Mouse (Mus musculus): ENCODE measurements at regions not wholly inside any gene's neighbourhood (a gene's known extent, or its start where the extent isn't known, plus 50 kb on each side); places are given as distances from the start of the nearest gene placed in this dataset.

GRCm38 (mm10) chr10:111558675-111559340, 52.7 kb downstream of the Phlda1 start:
- no peak for DNase-seq (ENCODE audit: extremely low read depth, insufficient read length, low spot score)

DNA sequence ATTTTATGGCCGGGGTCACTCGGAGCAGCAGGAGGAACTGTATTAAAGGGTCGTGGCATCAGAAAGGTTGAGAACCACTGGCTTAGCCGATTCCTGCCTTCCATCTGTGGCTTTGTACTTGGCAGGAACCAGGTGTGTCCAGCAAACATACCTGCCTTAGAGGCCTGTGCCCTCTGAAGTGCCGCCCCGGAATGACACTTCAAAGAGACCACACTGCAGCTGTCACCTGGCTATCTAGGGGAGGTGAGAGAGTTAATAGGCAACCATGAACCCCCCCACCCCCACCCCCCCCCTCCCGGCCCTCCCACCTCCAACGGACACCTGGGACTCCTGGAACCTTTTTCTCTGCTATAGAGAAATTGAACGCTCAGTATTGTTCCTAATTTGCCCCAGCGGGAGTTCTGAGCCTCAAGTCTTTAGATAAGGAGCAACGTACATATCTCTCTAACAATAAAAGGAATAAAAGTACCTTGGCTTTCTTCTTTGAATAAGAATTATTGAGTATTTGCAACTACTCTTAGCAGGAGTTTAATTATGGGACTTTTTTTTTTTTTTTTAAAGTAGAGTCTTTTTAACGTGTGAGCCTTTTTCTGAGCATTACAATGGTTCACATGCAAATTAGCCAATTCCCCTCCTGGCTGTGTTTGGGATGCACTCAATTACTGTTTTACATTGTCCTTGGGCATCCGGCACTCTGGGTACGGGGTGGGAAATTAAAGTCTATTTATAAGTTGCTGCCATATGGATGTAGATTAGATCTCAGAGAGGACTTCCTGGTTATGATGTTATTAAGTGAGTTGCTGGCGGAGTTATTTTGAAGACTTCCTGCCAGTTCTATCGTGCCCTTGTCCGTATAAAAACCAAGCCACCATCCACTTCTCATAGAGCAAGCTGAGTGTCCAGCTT, 53.5 kb downstream of the Phlda1 start:
- DNase-seq (ENCODE audit: extremely low read depth, insufficient read length, low spot score): no peak

DNA sequence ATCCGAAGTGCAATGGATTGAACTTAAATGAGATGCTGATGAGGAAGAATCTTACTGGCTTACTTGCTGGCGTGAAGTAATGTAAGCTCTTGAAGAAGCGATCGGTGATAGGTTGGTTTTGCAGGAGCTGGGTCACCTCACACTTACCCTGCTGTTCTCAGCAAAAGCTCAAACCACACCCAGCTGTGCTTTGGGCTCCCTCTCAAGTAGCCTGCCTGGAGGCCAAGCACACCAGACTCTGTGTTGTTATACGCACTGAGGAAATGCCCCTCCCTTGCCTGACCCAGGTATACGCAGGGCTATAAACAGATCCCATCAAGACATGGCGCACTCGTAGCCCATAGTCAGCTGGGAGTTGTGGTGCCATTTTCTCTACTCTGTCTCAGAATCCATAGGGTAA, 56.5 kb downstream of the Phlda1 start:
- DNase-seq (ENCODE audit: extremely low read depth, insufficient read length, low spot score): no peak

- peak; percentile 44 for DNase-seq (ENCODE audit: extremely low read depth, insufficient read length, low spot score)
Measured at GRCm38 (mm10) chr10:111566873-111567381, 60.8 kb downstream of the Phlda1 start.

DNA sequence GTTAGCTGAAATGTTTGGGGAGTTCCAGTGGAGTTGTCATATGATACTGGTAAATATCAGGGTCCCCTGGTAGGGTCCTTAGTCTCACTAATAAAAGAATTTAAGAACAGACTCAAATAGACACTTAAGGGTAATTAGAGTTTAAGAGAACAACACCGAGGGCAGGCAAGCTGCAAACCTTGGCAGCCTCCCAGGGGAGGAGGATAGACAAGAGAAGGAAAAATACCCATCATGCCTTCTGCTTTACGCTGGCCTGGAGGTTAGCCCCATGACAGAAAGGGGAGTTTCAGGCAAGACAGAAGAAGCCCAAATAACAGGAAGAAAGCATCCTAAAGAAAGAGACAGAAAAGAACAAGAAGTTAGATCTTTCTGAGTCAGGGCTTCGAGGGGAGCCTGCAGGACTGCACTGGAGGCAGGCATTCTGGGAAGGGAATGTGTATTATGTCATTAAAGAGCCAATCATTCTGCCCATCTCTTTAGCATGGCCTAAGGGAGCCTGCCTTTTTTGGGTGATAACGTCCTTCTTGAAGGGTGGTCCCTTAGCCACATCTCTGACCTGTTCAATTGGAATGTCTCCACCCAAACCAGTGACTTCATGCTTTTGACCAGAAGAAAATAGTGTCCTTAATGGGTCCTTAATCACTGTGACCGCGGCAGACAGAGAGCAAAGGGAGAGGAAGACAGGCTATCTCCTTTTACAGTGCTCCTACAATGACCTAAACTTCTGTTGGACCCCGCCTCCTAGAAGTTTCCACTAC, 64.6 kb downstream of the Phlda1 start:
- no peak for DNase-seq (ENCODE audit: extremely low read depth, insufficient read length, low spot score)

- DNase-seq (ENCODE audit: extremely low read depth, insufficient read length, low spot score): no peak
Measured at GRCm38 (mm10) chr10:111574231-111574630, 68.1 kb downstream of the Phlda1 start.

DNA sequence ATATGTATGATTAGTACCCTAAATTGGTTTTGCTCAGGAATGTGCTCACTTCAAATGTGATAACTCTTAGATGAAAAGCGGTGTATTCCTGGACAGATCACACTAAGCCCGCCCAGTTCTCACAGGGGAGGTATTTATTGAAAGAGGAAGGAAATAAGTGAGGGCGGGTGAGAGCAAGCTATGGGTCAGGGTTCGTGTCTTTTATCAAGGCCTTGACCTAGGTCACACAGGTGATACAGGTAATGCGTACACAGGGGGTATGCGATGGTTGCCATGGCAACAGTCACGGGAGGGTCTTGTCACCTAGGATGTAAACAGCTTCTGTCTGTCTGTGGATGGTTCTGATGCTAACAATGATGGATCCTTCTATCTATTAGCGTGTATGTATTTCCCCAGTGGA, 68.7 kb downstream of the Phlda1 start:
- DNase-seq (ENCODE audit: extremely low read depth, insufficient read length, low spot score): no peak

GRCm38 (mm10) chr10:111575256-111575655, 69.2 kb downstream of the Phlda1 start:
- no peak for DNase-seq (ENCODE audit: extremely low read depth, insufficient read length, low spot score)

DNA sequence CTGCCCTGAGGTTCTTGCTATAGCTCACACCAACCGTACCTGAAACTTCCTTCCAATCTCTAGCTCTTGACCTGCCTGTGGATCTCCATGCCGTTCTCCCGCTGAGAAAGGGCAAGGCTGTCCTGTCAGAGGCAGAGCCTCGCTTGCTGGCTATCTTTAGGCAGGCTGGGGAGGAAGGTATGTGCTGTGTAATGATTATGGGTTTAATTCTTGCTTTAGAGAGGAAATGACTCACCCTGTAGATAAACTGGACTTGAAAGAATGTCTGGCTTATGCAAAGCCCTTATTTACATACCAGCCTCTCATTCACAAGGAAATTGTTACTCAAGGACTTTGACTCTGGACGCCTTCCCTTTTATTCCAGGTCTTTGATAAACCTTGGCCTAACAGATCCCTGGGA, 69.8 kb downstream of the Phlda1 start:
- DNase-seq (ENCODE audit: extremely low read depth, insufficient read length, low spot score): peak; percentile 69

- no peak for DNase-seq (ENCODE audit: extremely low read depth, insufficient read length, low spot score)
Measured at GRCm38 (mm10) chr10:111576395-111577069, 70.4 kb downstream of the Phlda1 start.

DNA sequence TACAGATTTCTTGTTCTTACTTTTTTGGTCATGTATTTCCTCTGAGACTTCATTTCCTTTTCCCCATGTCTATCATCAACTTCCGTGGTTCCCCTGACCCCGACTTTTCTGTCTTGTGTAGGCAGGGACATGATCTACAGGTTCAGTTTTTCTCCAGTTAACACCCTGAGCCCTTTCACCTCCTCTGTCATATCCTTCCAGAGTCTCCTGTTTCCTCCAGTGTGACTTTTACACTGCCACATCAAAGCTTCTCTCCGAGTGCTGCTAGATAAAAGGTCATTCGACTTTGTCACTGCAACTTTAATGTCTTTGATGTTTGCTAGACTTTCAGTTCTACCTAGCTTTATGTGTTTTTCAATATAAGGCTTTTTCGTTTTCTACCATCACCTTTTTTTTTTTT, 72.5 kb downstream of the Phlda1 start:
- DNase-seq (ENCODE audit: extremely low read depth, insufficient read length, low spot score): no peak

GRCm38 (mm10) chr10:111579481-111579880, 73.4 kb downstream of the Phlda1 start:
- no peak for DNase-seq (ENCODE audit: extremely low read depth, insufficient read length, low spot score)

DNA sequence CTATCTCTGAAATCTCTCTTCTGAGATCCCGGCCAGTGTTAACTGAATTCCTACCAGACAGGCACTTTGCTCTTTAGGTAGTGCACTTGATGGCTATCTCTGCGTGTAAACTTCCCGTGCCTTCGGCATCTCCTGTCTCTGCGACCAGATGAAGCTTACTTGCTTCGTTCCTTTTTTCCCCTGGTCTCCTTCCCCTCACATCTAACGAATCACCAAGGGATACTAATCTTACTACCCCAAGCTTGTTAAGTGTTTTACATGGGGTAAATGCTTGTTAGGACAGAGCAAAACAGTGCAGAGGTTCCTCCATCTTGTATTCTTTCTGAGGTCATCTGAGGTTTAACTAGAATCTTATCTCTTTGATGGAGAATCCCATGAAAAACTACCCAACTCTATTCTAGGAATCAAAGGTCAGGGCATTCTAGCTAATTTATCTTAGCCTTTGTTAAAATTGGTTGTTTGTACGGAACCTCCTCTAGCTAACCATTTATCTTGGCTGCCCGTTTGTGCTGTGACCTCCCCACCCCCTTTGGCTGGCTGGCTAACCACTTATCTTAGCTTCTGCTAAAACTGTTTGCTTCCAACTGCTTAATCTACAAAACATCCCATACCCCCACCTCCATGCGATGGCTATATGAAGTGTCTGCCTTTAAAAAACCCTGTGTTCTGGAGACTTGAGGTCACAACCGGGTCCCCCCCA, 74.5 kb downstream of the Phlda1 start:
- no peak for DNase-seq (ENCODE audit: extremely low read depth, insufficient read length, low spot score)

DNA sequence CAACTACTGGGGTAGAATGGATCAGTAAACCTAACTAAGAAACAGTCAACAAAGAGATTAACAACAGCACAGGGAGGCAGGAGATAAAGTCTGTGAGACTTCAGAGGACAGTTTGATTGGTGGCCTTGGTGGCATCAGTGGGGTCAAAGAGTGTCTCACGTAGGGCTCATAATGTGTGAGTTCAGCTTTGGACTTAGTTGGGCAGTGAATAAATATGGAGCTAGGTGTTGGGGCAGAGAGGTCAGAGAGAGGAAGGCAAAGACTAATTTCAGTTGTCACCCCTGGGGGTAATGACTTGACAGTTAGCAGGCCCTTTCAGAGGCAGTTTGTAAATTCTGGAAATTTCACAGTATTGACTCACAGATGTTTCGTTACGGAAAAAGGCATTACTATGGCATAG, 75.8 kb downstream of the Phlda1 start:
- DNase-seq (ENCODE audit: extremely low read depth, insufficient read length, low spot score): no peak

DNA sequence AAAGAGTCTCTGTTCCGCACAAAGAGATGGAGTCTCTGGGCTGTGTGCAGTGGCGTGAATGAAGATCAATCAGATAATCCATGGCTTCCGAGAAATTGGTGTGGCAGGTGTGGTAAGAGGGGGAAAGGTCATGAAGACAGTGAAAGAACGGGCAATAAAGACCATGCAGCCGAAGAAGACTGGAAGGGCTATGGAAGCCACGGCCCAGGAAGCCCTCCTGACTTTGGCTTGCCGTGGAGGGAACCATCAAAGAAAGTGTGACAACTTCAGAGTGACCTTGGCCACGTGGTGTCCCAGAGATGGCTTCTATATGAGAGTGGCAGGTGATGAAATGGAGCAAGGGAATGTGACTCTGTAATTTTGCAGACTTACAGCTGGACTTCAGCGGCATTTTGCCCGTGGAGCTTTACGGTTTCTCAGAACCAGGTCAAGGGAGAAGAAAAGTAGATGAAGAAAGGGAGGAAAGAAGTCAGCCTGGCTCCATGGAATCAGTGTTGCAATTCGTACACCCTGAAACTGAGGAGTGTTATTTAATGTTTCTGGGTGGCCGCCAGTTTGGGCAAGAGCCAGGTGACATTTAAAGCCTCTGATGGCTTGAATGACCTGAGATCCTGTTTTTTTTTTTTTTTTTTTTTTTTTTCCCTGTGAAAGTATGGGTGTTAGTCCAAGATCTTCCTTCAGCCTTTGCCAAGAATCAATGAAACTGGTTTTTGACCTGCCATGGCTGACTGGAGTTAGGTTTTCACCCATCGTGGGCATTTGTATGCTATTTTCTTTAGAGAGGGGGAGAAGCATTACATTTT, 76.4 kb downstream of the Phlda1 start:
- DNase-seq (ENCODE audit: extremely low read depth, insufficient read length, low spot score): no peak

DNA sequence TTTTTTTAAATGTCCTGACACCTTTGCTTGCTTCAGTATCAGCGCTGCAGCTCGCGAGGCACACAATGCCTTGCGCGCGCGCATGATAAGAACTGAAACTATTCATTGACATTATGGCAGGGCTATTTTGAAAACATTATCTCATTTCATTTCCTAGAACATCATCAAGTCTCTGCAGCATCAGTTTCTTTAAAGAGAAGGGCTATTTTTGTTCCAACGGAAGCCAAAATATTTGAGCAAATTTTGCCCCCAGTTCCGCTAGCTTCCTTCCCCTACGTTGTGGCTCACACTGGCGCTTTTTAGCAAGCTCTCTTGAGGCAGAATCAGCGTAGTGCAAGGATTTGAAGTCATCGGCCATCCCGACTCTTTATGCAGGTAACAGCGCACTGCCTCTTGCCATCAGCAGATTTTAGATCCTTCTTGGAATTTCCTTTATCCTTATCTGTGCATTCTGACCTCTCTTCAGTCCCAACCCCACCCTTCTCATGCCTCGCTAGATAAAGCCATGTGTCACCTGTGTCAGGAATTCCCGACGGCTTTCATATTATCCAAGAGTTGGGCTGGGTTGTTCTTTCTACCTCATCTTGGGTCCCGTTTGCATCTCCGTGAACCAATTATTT, 77.1 kb downstream of the Phlda1 start:
- no peak for DNase-seq (ENCODE audit: extremely low read depth, insufficient read length, low spot score)

- DNase-seq (ENCODE audit: extremely low read depth, insufficient read length, low spot score): peak; percentile 84
Measured at GRCm38 (mm10) chr10:111583744-111584152, 77.7 kb downstream of the Phlda1 start.

DNA sequence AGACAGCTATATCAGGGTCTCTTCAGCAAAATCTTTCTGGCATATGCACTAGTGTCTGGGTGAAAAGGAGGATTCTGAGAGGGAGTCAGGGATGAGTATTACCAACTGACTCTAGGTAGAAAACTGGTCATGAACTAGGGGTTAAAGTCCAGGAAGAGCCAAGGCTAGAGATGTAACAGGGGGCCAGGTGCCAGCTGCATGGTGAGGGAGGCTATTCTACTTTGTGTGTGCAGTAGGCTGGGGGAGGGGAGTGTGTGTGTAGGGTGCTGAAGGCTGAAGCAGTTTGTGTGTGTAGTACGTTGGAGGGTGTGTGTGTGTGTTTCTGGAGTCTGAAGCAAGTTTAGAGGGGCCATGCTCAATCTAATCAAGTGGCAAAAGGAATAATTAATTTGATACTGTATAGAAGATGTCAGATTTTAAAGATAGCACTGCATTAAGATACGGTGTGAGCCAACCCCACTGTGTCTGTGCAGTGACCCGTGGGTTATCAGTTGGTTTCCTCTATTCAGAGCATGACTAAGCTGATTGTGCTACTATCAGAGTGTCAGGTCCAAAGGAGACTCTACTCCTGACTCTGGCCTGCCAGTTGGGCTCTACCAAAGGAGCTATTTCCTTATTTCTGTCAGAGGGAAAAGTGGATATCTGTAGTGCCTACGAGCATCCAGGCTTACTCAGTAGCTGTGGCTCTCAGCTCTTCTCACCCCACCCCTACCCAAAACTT, 82.0 kb downstream of the Phlda1 start:
- DNase-seq (ENCODE audit: extremely low read depth, insufficient read length, low spot score): no peak

Measured in 3134 (cell line).